Mouse (Mus musculus) erythroblast, embryonic 14.5 days (primary cell): ENCODE measurements around the gene Epb41l1. TPM values are rescaled to one million over a fixed set of nuclear protein-coding genes. Genes with fewer than 3 reads are reported as not detected.

Source experiments
- H3K27me3 ChIP-seq: 2 replicates; pipeline ENCODE4 v1.6.1; 2012; ENCODE audit warnings: inconsistent platforms; ENCODE audit not compliant: control insufficient read depth
- H3K36me3 ChIP-seq: 2 replicates; pipeline ENCODE4 v1.6.1; 2012; ENCODE audit warnings: mild to moderate bottlenecking, inconsistent platforms; ENCODE audit not compliant: control insufficient read depth
- H3K4me1 ChIP-seq: 2 replicates; pipeline ENCODE4 v1.6.1; 2012; ENCODE audit warnings: inconsistent platforms; ENCODE audit not compliant: control insufficient read depth
- H3K4me3 ChIP-seq: replicated peaks from 2 replicates; pipeline ENCODE3; 2012; ENCODE audit warnings: moderate library complexity, mild to moderate bottlenecking, inconsistent platforms
- H3K9me3 ChIP-seq: 2 replicates; pipeline ENCODE4 v1.6.1; 2012; ENCODE audit warnings: low read length, inconsistent platforms, mixed read lengths; ENCODE audit not compliant: control insufficient read depth
- GATA1 ChIP-seq: IDR thresholded peaks from 2 replicates; pipeline ENCODE4 v1.6.1; 2012; ENCODE audit warnings: low read length, inconsistent platforms, mixed read lengths
- TAL1 ChIP-seq: IDR thresholded peaks from 3 replicates; pipeline ENCODE4 v1.6.1; 2012; ENCODE audit warnings: low read length, inconsistent platforms, mixed read lengths
- polyA plus RNA-seq: library from polyadenylated mRNA; stranded (reverse); fragments of >175 nt; gene quantifications from 2 replicates; pipeline ENCODE4 v1.2.3, GENCODE M21; 2012

Epb41l1 gene
- polyA plus RNA-seq, 1 experiment, result 0.39 TPM

DNA sequence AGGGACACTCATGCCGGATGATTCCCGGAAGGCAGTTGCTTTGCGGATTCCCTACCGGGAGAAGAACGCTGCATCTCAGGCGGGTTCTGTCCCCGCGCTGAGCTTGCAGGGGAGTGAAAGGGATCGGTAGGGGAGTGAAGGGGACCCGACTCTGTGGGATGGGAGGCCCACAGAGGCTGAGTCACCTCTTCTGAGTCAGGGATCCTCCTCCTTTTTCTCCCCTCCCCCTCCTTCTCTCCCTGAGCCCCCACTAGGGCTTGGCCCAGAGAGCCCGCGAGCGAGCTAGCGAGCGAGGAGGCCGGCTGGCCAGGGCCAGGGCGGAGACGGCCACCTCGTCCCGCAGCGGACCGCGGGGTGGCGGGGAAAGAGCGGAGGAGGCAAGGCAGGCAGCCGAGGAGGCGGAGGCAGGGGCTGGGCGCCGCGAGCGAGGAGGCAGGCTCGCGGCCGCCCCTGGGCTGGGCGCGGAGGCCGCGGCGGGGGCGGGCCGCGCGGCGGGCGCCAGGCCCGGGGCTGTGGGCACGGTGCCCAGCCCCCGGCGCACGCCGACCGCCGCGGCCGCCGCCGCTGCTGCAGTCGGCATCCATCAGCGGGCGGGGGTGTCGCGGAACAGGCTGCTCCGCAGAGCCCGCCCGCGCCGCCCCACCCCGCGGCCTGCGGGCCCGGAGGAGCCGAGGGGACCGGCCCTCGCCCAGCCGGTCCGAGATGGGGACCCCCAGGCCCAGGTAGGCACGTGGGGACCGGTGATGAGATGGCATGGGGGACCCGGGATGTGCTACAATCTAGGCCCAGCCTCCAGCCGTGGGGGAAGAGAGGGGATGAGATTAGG, 54.8 kb downstream of the Epb41l1 start:
- Histone ChIP-seq H3K4me1 (peaks cover 26% of the 10 kb centered on the region), H3K27me3 (peaks cover 64% of the 10 kb centered on the region), H3K4me3 (peak overlapping the region; percentile 59), H3K9me3 (no peaks in the 10 kb centered on the region), H3K36me3 (no peaks in the 10 kb centered on the region)
- no peak for TF ChIP-seq GATA1
- TF ChIP-seq TAL1, result no peak

DNA sequence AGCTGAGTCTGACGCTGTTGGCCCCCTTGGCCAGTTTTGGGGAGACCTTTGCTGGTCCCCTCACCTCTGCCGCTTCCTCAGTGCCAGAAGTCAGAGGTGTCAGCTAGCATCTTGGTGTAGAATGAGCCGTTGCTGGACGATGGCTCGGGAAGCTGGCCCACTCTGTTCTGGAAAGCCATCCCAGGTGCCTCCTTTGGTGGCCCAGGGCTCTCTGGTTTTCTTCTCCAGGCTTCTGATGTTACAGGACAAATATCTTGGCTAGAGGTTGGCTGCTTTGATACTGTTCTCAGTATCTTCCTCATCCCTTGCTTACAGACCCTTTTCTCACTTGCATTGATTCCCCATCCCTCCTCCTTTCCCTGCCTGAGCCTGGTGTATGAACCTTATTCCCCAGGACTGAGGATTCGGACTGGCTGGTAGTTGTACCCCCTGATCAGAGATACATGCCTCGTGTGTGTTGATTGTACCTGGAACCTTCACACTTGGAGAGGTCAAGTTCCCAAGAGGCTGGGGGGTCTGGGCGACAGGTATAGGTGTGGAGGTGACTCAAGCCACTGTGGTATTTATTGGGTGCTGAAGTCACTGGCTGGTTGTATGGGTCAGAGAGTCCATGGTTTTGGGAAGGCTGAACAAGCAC, 55.5 kb downstream of the Epb41l1 start:
- H3K4me3 ChIP-seq, result peak overlapping the region; percentile 59
- peaks cover 26% of the 10 kb centered on the region for H3K4me1 ChIP-seq
- H3K36me3 ChIP-seq, result no peaks in the 10 kb centered on the region
- H3K9me3 ChIP-seq, result no peaks in the 10 kb centered on the region; the same call in 1 of the 2 replicates
- peaks cover 64% of the 10 kb centered on the region for H3K27me3 ChIP-seq
- TF ChIP-seq TAL1, result no peak
- no peak for TF ChIP-seq GATA1

DNA sequence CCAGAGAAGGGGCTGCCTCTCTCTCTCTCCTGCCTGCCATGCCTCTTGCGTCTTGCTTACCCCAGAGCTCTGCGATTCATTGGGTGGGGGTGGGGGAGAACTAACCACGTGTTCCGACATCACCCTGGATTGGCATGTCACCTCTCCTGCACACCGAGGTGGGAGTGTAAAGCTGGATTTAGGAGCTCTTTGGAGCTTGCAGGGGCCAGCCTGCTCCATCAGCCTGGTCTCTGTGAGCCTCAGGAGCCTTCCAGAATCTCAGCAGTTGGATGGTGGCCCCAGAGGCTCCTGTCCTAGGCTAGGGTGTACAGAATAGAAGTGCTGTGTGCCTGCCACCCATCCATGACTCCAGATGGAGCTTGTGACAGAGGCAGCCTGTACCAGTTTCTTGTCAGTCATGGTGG, 56.0 kb downstream of the Epb41l1 start:
- Histone ChIP-seq H3K4me1 (peaks cover 26% of the 10 kb centered on the region), H3K36me3 (no peaks in the 10 kb centered on the region), H3K27me3 (peaks cover 64% of the 10 kb centered on the region), H3K9me3 (no peaks in the 10 kb centered on the region; the same call in 1 of the 2 replicates), H3K4me3 (no peak overlapping the region)
- TF ChIP-seq TAL1 (no peak), GATA1 (no peak)

DNA sequence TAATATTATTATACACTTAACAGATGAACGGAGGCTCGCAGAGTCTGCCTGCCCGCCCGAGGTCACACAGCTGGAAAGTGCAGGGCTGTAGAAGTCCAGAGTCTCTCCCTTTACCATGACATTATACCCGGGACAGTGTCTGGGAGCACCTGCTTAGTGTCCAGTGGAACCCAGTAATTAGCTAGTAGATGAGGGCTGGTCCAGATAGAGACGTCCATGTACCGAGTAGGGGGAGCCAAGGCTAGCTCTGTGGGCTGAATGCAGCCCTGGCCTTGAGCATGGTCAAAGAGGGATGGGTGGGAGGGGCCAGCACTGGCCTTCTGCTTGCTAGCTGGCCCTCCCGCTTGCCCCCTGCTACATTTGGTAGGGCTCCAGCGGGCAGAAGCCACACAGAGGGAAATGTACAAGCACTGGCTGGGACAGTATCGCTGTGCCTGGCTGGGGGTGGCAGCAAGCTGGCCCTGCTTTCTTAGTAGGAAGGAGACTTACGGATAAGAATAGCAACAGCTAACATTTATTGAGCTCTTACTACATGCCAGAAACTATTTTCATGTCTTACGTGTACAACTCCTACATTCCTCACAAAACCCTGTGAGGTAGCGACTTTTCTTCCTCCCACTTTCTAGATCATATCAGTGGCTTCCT, 57.5 kb downstream of the Epb41l1 start:
- H3K27me3 ChIP-seq, result peaks cover 69% of the 10 kb centered on the region
- peaks cover 24% of the 10 kb centered on the region for H3K4me1 ChIP-seq
- no peaks in the 10 kb centered on the region for H3K36me3 ChIP-seq
- H3K9me3 ChIP-seq, result no peaks in the 10 kb centered on the region; the same call in 1 of the 2 replicates
- H3K4me3 ChIP-seq, result no peak overlapping the region
- TF ChIP-seq TAL1 (no peak), GATA1 (no peak)

GRCm38 (mm10) chr2:156479833-156480232, 59.1 kb downstream of the Epb41l1 start:
- no peak for TF ChIP-seq TAL1
- TF ChIP-seq GATA1, result no peak
- Histone ChIP-seq H3K4me3 (no peak overlapping the region), H3K27me3 (peaks cover 69% of the 10 kb centered on the region), H3K4me1 (peaks cover 17% of the 10 kb centered on the region), H3K9me3 (peaks cover 3% of the 10 kb centered on the region), H3K36me3 (no peaks in the 10 kb centered on the region)

DNA sequence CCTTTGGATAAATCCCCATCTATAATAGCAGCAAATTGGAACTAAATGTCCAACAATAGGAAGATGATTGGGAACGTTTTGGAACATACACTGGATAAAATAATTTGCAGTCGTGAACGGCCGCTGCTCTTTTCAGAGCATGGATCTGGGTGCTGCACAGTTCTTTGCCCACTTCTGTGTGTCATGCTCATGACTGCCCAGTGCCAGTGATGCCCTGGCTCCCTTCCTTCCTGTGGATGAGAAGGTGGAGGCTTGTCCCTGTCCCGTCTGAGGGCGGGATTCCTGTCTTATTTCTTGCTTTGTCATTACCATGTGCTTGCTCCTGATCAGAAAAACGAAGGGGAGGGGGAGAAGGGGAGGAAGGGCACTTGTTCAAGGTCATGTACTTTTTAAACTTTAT, 59.6 kb downstream of the Epb41l1 start:
- Histone ChIP-seq H3K4me1 (peaks cover 13% of the 10 kb centered on the region), H3K4me3 (no peak overlapping the region), H3K27me3 (peaks cover 69% of the 10 kb centered on the region), H3K36me3 (no peaks in the 10 kb centered on the region), H3K9me3 (peaks cover 3% of the 10 kb centered on the region)
- no peak for TF ChIP-seq TAL1
- TF ChIP-seq GATA1, result no peak

- Histone ChIP-seq H3K36me3 (no peaks in the 10 kb centered on the region), H3K27me3 (peaks cover 55% of the 10 kb centered on the region), H3K4me3 (no peak overlapping the region), H3K4me1 (peaks cover 4% of the 10 kb centered on the region), H3K9me3 (peaks cover 3% of the 10 kb centered on the region)
- no peak for TF ChIP-seq TAL1
- no peak for TF ChIP-seq GATA1
Measured at GRCm38 (mm10) chr2:156482299-156482698, 61.6 kb downstream of the Epb41l1 start.

- Histone ChIP-seq H3K36me3 (no peaks in the 10 kb centered on the region), H3K27me3 (peaks cover 50% of the 10 kb centered on the region), H3K4me3 (no peak overlapping the region), H3K4me1 (peaks cover under 1% of the 10 kb centered on the region), H3K9me3 (peaks cover 3% of the 10 kb centered on the region)
- TF ChIP-seq TAL1 (no peak), GATA1 (no peak)
Measured at GRCm38 (mm10) chr2:156482764-156483163, 62.1 kb downstream of the Epb41l1 start.

DNA sequence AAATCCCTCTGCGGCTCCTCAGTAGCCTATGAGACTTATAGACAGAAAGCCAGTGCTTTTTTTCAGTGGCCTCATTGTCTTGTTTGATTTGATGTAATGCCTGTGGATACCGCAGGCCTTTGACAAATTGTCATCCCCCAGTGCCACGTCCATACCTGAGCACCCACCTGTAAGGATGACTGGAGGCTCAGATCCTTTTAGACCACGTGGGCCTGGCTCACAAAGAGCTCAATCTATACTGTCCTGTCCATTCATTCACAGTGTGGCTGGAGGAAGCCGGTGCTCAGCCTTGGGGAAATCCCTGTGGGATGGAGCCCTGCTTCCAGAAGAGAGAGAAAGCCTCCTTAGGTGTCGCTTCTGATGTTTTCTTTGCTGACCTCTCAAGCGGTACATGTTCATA, 62.5 kb downstream of the Epb41l1 start:
- Histone ChIP-seq H3K27me3 (peaks cover 45% of the 10 kb centered on the region), H3K4me3 (no peak overlapping the region), H3K9me3 (peaks cover 3% of the 10 kb centered on the region), H3K4me1 (no peaks in the 10 kb centered on the region; the same call in 1 of the 2 replicates), H3K36me3 (no peaks in the 10 kb centered on the region)
- no peak for TF ChIP-seq TAL1
- no peak for TF ChIP-seq GATA1
